Mouse (Mus musculus) A20 (cell line): Measurements from ENCODE around the gene Hoxa10.

Experiments
- DNase-seq: peaks from one replicate; pipeline ENCODE4 v3.0.0-alpha.2; 2011; ENCODE audit warnings: low read depth, low spot score

Hoxa10 gene

DNA sequence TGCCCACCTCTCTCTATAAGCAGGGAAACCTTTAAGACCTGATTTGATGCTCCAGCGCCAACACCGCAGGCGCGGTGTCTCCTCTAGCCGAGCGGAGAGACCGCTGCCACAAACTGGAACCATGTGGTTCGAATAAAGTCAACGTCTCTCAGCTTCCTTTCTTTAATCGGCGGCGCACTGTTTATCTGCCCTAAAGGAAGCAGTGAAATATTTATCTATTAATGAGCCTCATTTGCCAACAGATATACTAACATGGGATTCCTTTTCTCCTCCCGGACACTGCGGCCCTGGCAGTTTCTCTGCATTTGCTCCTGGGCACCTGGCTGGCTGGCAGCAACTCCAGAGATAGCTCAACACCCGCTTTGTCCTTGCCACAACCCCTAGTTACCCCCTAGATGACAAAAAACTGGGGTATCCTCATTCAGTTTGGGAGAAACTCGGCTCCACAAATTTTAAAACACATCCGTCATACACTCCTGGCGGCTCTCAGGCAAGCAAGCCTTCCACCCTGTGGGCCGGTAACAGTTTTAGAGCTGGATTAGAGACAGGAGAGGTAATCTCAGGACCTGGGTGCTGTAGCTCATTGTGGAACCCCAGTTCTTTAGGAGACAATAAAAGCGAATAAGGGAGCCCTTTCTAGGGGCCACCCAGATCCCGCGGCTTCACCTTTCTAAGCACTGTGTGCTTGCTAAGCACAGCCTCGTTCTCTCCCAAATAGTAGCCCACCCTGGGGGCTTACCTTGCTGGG is 22.6 kb downstream of the Hoxa10 start:
- DNase-seq: no peak

- DNase-seq: peak; percentile 94
These were observed 23.2 kb downstream of the Hoxa10 start for GRCm38 (mm10) chr6:52217459-52217768.

- peak; percentile 88 for DNase-seq
These were observed 23.8 kb downstream of the Hoxa10 start for GRCm38 (mm10) chr6:52216691-52217458.

- DNase-seq: peak; percentile 49
These were observed 24.7 kb downstream of the Hoxa10 start for GRCm38 (mm10) chr6:52215771-52216535.

- peak; percentile 26 for DNase-seq
These were observed 25.6 kb downstream of the Hoxa10 start for GRCm38 (mm10) chr6:52215070-52215469.

DNA sequence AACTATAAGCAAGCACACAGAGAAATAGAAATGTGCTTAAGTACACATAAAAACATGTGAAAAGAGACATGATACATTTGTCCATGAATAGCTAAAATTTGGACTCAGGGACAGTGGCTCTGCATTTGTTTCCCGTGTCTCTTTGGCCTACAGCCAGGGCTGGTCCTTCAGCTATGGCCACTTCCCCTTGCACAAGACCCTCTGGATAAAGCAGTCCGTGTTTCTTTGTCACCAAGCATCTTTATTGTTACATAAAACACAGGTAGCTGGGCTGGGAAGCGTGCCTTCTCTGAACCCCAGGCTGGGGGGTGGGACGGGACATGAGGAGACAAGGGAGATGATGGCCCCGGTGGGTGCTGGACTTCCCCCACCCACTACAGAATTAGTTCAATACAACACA is 26.4 kb downstream of the Hoxa10 start:
- peak; percentile 58 for DNase-seq

DNA sequence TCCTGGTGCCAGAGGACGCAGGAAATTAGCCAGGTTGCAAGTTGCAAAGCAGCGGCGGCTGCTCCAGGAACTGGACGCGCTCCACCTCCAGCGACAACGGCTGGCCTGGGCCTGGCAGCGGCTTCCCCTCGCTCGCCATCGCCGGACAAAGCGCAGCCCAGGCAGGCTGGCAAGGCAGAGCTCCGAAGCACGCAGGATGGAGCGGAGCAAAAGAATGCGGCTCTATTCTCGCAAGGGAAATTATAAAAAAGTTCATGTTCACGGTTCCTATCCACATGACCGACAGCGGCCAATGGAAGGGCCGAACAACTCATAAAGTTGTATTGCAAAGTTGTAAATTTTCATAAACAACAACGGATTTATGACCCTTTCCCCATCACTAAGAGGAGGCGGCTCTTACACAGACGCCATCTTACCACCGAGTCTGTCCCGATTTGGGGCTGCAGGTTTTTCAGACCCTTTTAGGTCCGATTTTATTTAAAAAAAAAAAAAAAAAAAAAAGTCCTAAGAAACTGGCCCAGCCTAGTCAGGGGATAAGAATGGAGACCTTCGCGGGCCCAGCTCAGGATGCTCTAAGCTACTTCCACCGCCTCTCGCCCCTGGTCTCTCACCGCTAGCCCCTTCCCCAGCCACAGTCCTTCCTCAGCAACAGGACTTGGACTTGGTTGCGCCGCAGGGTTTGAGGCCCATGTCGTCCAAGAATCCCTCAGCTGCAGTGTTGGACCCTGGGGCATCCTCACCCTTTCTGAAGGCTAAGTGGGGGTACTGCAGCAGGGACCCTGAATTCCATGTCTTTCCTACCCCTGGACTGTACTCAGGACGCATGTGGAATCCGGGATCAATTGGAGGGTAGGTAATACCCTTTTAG is 27.3 kb downstream of the Hoxa10 start, which contains the start of the genes Hoxa3 and Gm28308:
Gene Hoxa3, minus strand, starts transcription at position 218 of the 868 bp plus-strand sequence.
Gene Gm28308, minus strand, starts transcription at position 221 of the 868 bp plus-strand sequence.
- DNase-seq: peak; percentile 92

DNA sequence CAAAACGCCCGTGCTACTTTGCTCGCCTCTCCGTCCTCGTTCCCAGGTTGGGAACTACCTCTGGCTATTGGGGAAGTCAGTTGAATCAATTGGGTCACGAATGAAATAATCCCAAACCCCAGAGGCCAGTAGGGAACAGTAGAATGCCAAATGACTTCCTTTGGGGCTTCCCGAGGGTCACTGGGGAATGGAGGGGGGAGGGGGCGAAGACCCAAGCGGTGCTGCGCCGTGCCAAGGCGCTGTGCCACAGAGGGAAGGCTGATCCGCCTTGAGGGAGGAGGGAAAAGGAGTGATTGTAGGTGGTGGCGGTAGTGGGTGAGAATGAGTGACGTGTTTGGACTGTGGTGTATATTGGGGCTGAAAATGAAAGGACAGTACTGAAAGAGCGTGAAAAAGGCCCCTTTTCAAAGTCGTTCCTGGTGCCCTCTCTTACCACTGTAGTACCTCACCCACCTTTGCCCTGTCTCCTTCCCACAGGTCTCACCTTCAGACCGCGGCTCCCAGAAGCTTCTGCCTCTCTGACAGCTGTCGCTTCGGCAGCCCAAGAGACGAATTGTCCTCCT is 28.0 kb downstream of the Hoxa10 start:
- no peak for DNase-seq

DNA sequence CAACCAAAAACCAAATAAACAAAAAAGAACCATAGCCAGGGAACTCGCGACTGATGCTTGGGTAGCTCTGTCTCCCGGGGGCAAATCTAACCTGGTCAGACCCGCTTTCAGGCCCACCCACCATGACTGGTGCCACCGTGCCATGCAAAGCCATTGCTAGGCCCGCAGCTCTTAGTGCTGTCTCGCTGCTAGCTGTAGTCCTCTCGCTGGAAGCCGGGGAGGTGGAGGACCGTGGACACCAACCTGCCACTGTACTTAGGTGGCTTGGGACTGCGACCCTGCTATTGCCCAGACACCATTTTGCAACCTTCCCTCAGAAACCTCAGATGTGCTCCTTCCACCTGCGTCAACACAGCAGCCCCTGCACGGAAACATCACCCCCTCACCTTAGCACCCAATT is 28.7 kb downstream of the Hoxa10 start:
- DNase-seq: peak; percentile 82

DNA sequence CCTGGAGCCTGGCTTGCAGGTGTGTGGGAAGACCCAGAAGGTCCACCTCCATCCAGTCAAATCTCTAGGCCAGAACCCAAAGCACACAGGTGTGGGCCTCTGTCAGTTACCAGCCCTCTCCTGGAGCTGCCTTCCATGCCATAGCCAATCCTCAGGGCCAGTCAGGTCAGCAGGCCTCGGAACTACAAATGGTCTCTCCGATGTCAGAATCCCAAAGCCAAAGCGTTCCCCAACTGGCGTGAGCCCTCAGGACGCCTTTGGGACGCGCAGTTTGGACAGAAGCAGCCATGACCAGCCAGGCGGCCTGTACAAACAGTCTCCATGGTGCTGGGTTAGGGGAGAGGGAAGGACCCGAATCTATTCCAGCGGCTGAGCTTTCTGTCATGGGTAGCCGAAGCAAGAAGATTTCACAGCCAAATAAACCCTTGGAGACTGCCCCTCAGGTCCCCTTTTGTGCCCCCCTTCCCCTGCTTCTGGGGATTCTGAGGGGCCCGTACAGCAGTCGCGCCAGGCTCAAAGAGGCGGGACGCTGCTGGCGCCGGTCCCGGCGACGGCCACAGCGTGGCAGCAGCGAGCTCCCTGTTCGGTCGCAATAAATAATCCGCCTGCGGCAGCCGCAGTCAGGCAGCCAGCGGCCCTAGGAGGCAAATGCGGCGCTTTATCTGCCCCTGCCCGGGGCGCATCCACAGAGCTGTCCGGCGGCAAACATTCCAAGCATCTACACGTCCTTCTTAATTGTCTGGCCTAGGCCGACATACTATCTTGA is 29.3 kb downstream of the Hoxa10 start:
- peak; percentile 89 for DNase-seq

DNA sequence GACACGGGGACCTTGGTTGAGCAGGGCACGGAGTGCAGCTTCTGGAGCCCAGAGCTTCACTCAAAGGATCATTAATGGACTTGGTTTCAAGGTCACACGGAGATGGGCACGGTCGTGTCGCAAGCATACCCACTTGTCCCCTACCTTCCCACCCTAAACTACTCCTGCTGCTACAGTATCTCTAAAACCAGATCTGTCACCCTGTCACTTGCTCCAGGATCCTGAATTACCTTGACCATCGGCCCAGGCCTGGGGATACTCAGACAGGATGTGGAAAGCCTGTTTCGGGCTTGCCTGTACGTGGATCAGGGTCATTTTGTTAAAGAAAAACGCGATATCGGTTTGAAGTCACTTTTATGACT is 31.0 kb downstream of the Hoxa10 start:
- no peak for DNase-seq

DNA sequence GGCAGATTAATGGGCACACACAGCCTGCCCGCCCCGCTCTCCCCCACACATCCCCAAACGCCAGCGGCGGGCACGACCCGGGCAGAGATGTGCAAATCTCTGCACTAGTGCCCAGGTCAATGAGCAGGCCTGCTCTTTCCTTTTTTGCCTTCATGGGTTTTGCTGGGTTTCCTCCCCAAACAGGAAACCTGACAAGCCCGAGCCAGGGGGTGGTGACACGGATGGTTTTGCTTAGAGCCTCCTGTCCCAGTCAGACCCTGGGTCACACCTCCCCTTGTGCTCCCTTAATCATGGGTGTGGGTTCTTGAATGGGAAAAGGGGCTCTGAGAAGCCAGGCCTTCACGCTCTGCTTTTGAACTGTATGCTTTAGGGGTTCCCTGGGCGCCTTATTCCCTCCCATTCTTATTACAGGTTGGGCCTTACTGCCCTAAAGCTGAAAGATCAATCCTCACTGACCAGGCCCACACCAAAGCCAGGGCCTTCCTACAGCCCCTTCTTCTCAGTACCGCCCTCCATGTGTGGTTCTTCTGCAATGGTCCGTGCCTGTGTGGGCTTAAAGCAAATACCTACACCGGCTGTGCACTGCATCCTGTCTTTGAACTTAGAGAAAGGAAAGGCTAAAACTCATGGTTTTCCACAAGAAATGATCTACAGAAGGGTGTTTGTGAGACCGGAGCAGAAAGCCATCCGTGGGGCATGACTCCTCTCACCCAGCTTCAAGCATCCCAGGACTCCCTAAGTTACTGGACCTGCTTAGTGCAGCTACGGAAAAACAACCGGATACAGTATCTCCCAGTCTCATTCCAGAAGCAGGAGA is 31.6 kb downstream of the Hoxa10 start:
- DNase-seq: no peak

DNA sequence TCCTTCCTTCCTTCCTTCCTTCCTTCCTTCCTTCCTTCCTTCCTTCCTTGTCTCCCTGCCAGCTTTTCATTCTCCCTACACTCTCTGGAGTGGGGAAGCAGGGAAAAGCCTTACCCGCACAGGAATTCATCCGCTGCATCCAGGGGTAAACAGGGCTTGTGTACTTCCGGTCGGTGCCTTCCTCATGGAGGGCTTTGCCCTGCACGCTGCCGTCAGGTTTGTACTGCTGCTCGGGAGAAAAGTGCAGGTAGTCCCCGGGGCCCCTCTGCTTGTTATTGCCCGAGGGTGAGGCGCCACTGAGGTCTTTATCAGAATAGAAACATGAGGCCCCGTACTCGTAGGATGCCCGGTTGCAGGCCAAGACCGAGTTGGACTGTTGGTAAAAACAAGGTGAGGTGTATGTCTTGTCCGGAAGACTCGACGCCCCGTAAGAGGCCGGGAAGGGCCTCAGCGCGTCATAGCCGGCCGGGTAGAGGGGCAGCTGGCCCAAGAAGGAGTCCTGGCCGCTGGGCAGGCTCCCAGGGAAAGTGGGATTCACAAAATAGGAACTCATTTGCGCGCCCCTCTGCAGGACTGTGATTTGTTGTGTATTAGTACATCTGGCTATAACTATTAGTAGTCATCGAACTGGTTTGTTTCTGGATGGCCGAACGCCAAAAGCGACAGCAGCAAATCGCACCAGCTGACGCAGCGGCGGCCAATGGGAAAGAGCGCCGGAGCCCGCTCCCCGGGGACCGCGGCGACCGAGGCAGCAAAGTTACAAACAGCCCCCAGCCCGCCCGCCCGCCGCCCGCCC is 32.4 kb downstream of the Hoxa10 start, which contains the start of gene Hoxa6:
Gene Hoxa6, minus strand, starts transcription at position 651 of the 796 bp plus-strand sequence.
- DNase-seq: no peak

GRCm38 (mm10) chr6:52207684-52207976 is 33.0 kb downstream of the Hoxa10 start:
- DNase-seq: no peak

DNA sequence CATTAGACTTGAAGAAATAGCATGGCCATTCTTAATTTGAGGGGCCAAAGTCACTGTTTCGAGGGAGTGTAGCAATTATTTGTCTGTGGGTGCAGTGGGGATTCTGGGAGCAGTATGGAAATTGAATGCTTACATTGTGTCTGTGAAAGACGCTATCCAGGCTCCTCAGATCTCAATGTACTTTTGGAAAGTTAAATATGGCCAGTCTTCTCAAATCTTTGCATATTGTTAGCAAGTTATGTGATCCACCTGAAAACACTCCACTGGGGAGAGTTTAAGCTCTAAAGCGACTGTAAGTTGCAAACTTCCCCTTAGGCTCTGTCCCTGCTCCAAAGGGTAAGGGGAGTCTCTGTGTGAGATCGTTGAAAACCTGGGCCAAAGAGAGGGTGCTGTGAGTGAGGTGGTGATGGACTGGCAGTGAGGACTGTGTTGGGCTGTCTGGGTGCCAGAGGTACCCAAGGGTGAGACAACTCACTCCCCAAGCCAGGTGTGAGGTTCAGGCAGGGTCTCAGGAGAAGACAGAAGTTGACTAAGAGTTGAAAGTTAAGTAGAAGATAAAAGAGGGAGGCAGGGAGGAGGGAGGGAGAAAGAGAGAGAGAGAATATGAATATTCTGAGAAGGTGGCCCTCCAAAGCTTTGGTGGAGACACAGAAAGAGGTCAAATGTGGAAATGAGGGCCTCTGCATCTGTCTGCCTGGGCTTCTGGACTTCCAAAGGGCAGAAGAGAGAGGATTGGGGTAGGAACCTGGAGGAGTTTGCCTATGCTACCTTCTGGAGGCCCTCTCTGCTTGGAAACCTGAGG is 33.6 kb downstream of the Hoxa10 start:
- no peak for DNase-seq

- DNase-seq: no peak
These were observed 34.7 kb downstream of the Hoxa10 start for GRCm38 (mm10) chr6:52205638-52206621.

DNA sequence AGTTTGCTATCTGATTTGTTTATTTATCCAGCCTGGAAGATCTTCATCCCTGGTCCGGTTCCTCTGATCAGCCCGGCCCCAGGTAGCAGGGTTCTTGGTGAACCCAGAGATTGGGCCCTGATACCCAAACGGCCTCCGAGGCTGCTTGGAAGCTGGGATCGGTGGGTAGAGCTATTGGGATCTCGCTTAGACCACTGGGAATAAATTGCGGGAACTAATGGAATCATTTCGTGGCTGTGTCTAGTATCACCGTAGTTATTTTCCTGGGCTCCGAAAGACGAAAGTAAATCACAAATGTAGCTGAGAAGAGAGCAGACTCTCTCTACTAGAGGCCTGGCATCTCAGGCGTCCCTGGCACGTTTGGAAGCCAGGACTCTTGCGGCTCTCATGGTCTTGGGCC is 35.4 kb downstream of the Hoxa10 start:
- DNase-seq: no peak
